Mouse (Mus musculus) bone marrow macrophage, adult 2 months (primary cell): ENCODE measurements around the gene Acap1. TPM values are rescaled to one million over a fixed set of nuclear protein-coding genes. Genes with fewer than 3 reads are reported as not detected.

Source experiments
- H3K27ac ChIP-seq: 2 replicates; pipeline ENCODE4 v1.5.1; 2012; ENCODE audit warnings: low read depth, low read length; ENCODE audit not compliant: insufficient read depth
- H3K4me1 ChIP-seq: 2 replicates; pipeline ENCODE4 v1.6.1; 2012; ENCODE audit warnings: low read length; ENCODE audit not compliant: control insufficient read depth, insufficient read depth
- H3K4me3 ChIP-seq: 2 replicates; pipeline ENCODE4 v1.5.1; 2012; ENCODE audit warnings: mild to moderate bottlenecking, low read length, moderate library complexity; ENCODE audit not compliant: insufficient read depth
- CTCF ChIP-seq: IDR thresholded peaks from 2 replicates; pipeline ENCODE4 v1.5.1; 2012; ENCODE audit warnings: low read depth, mild to moderate bottlenecking, low read length, moderate library complexity
- POLR2A ChIP-seq: IDR thresholded peaks from 2 replicates; pipeline ENCODE4 v1.6.1; 2012; ENCODE audit warnings: mild to moderate bottlenecking, low read depth, low read length, borderline replicate concordance
- polyA plus RNA-seq: library from polyadenylated mRNA; stranded (reverse); fragments of >200 nt; gene quantifications from 2 replicates; pipeline ENCODE4 v1.2.4, GENCODE M21; 2012; ENCODE audit not compliant: missing spikeins, insufficient read depth, insufficient read length

The Acap1 gene
- polyA plus RNA-seq, 1 experiment: 0.66 TPM

GRCm38 (mm10) chr11:69914917-69915430 is 19.6 kb upstream of the Acap1 start:
- H3K27ac ChIP-seq: no peak overlapping the region
- peak overlapping the region; percentile 69 for H3K4me3 ChIP-seq
- peaks cover 26% of the 10 kb centered on the region for H3K4me1 ChIP-seq
- no peak for TF ChIP-seq CTCF

- Histone ChIP-seq H3K4me1 (peaks cover 26% of the 10 kb centered on the region), H3K4me3 (peak overlapping the region; percentile 69), H3K27ac (peak overlapping the region; percentile 59)
- TF ChIP-seq CTCF: no peak
- TF ChIP-seq POLR2A: no peak
Observed at GRCm38 (mm10) chr11:69914372-69914764, 19.0 kb upstream of the Acap1 start.

GRCm38 (mm10) chr11:69913554-69914371 is 18.4 kb upstream of the Acap1 start, which contains the start of gene Gps2:
Gene Gps2 (plus strand): TSS chr11:69913888.
- Histone ChIP-seq H3K4me1 (peaks cover 24% of the 10 kb centered on the region), H3K27ac (peak within 1 kb of the TSS; percentile 59), H3K4me3 (peak within 1 kb of the TSS; percentile 69)
- TF ChIP-seq POLR2A: no peak
- no peak for TF ChIP-seq CTCF

- H3K4me1 ChIP-seq: peaks cover 16% of the 10 kb centered on the region
- no peak for TF ChIP-seq CTCF
- TF ChIP-seq POLR2A: no peak
- H3K27ac ChIP-seq: no peak overlapping the region; the same call in 1 of the 2 replicates
- peak overlapping the region; percentile 69 for H3K4me3 ChIP-seq
Observed at GRCm38 (mm10) chr11:69912716-69913530, 17.6 kb upstream of the Acap1 start.

GRCm38 (mm10) chr11:69911701-69912100 is 16.4 kb upstream of the Acap1 start:
- no peak for TF ChIP-seq CTCF
- TF ChIP-seq POLR2A: no peak
- H3K27ac ChIP-seq: no peak overlapping the region
- H3K4me1 ChIP-seq: peaks cover 11% of the 10 kb centered on the region
- no peak overlapping the region for H3K4me3 ChIP-seq

GRCm38 (mm10) chr11:69910781-69911560 is 15.6 kb upstream of the Acap1 start:
- TF ChIP-seq POLR2A (no peak), CTCF (no peak)
- H3K27ac ChIP-seq: no peak overlapping the region
- peaks cover 6% of the 10 kb centered on the region for H3K4me1 ChIP-seq
- no peak overlapping the region for H3K4me3 ChIP-seq

- no peak overlapping the region for H3K4me3 ChIP-seq
- H3K27ac ChIP-seq: no peak overlapping the region
- TF ChIP-seq CTCF (no peak), POLR2A (no peak)
- H3K4me1 ChIP-seq: peaks cover 3% of the 10 kb centered on the region; the same call in 1 of the 2 replicates
Observed at GRCm38 (mm10) chr11:69910177-69910576, 14.8 kb upstream of the Acap1 start.

GRCm38 (mm10) chr11:69909174-69909573 is 13.8 kb upstream of the Acap1 start:
- TF ChIP-seq POLR2A (no peak), CTCF (no peak)
- H3K27ac ChIP-seq: no peak overlapping the region
- no peak overlapping the region for H3K4me3 ChIP-seq
- peaks cover 3% of the 10 kb centered on the region; the same call in 1 of the 2 replicates for H3K4me1 ChIP-seq

GRCm38 (mm10) chr11:69908645-69909044 is 13.3 kb upstream of the Acap1 start:
- Histone ChIP-seq H3K4me1 (peaks cover 3% of the 10 kb centered on the region; the same call in 1 of the 2 replicates), H3K4me3 (no peak overlapping the region), H3K27ac (no peak overlapping the region)
- TF ChIP-seq POLR2A: no peak
- no peak for TF ChIP-seq CTCF

GRCm38 (mm10) chr11:69904311-69904710 is 9.0 kb upstream of the Acap1 start:
- no peak overlapping the region for H3K4me3 ChIP-seq
- H3K27ac ChIP-seq: no peak overlapping the region
- no peak for TF ChIP-seq CTCF
- no peak for TF ChIP-seq POLR2A
- H3K4me1 ChIP-seq: peaks cover 4% of the 10 kb centered on the region; the same call in 1 of the 2 replicates
